ENCODE assay signal across 11 mouse cellular contexts in genomic region chr12:28906809-28907297, GRCm38 (mm10).
DNase-seq lines count a peak whose midpoint lies in the region; ATAC-seq lines count a peak whose summit lies in the region.
"Had no signal": no experiment of that assay in that cellular context is flagged by ENCODE, and none has a peak within 500 bp of the region (broad histone marks: within the 10 kb centered on the region; RNA-seq: fewer than 3 reads in every experiment).

No protein-coding gene starts in this region.

- no peaks in the 10 kb centered on the region for H3K9me3 ChIP-seq in kidney, embryonic 15.5 days (replicated peaks)
- H3K9me3 ChIP-seq in forebrain, embryonic 13.5 days (replicated peaks) = no peaks in the 10 kb centered on the region
- no peaks in the 10 kb centered on the region for H3K9me3 ChIP-seq in limb, embryonic 12.5 days
- H3K9me3 ChIP-seq: liver, embryonic 15.5 days had no signal

- peak overlapping the region; percentile 40 for H3K4me2 ChIP-seq in kidney, embryonic 15.5 days
- 0 out of 2 replicates have a peak overlapping the region, but pooled peaks have one; percentile 24 for H3K4me2 ChIP-seq in forebrain, embryonic 13.5 days
- H3K4me2 ChIP-seq in limb, embryonic 12.5 days = peak overlapping the region; percentile 17; the same call in 1 of the 2 replicates
- H3K4me2 ChIP-seq: liver, embryonic 15.5 days had no signal

- H3K27ac ChIP-seq in kidney, embryonic 15.5 days = peak overlapping the region; percentile 33; the same call in 1 of the 2 replicates
- H3K27ac ChIP-seq in forebrain, embryonic 13.5 days = peak overlapping the region; percentile 62
- no peak overlapping the region for H3K27ac ChIP-seq in limb, embryonic 12.5 days
- H3K27ac ChIP-seq: liver, embryonic 15.5 days had no signal

- no peak overlapping the region for H3K9ac ChIP-seq in kidney, embryonic 15.5 days
- peak overlapping the region; percentile 45 for H3K9ac ChIP-seq in forebrain, embryonic 13.5 days
- H3K9ac ChIP-seq in limb, embryonic 12.5 days (replicated peaks) = no peak overlapping the region
- H3K9ac ChIP-seq: liver, embryonic 15.5 days had no signal

- intact Hi-C loops in gastrocnemius, postnatal 36 days (cut with DNase I) = no loop called here

- no peak overlapping the region for H3K4me3 ChIP-seq in kidney, embryonic 15.5 days (replicated peaks)
- H3K4me3 ChIP-seq in forebrain, embryonic 13.5 days = no peak overlapping the region
- no peak overlapping the region for H3K4me3 ChIP-seq in limb, embryonic 12.5 days (replicated peaks)
- H3K4me3 ChIP-seq: liver, embryonic 15.5 days had no signal

- H3K27me3 ChIP-seq in kidney, embryonic 15.5 days = no peaks in the 10 kb centered on the region
- H3K27me3 ChIP-seq in forebrain, embryonic 13.5 days = no peaks in the 10 kb centered on the region
- no peaks in the 10 kb centered on the region for H3K27me3 ChIP-seq in limb, embryonic 12.5 days
- H3K27me3 ChIP-seq: CH12.LX; liver, embryonic 15.5 days had no signal

- H3K4me1 ChIP-seq in kidney, embryonic 15.5 days = peaks cover 26% of the 10 kb centered on the region
- H3K4me1 ChIP-seq in forebrain, embryonic 13.5 days = peaks cover 32% of the 10 kb centered on the region
- peaks cover 16% of the 10 kb centered on the region for H3K4me1 ChIP-seq in limb, embryonic 12.5 days (replicated peaks)
- H3K4me1 ChIP-seq: liver, embryonic 15.5 days had no signal

- 0 out of 2 replicates have a peak, but pooled peaks have one; percentile 63 for ATAC-seq in kidney, embryonic 15.5 days (replicated peaks; ENCODE audit: low FRiP score)
- ATAC-seq in forebrain, embryonic 13.5 days = peak; percentile 30; the same call in 1 of the 2 replicates
- no peak for ATAC-seq in limb, embryonic 12.5 days (ENCODE audit: insufficient number of reproducible peaks, insufficient read depth, low FRiP score, low TSS enrichment, low read depth)
- no peak for ATAC-seq in cerebellum, adult (ENCODE audit: insufficient number of reproducible peaks, low FRiP score, low TSS enrichment)

- DNase-seq in kidney, postnatal 36 days = no peak
- peak; percentile 83 for DNase-seq in retina, postnatal 1 day
- no peak for DNase-seq in gastrocnemius, postnatal 36 days
- no peak for DNase-seq in cerebellum, postnatal 36 days
- DNase-seq: kidney, postnatal 14 days had no signal

- 14% methylated on average over 7 of the region's 7 CpGs for WGBS in kidney, embryonic 15.5 days
- 17% methylated on average over 7 of the region's 7 CpGs for WGBS in forebrain, embryonic 13.5 days
- WGBS in limb, embryonic 12.5 days = 23% methylated on average over 7 of the region's 7 CpGs

- no peaks in the 10 kb centered on the region for H3K36me3 ChIP-seq in kidney, embryonic 15.5 days
- H3K36me3 ChIP-seq in forebrain, embryonic 13.5 days (ENCODE audit: poor library complexity, severe bottlenecking) = no peaks in the 10 kb centered on the region
- H3K36me3 ChIP-seq in limb, embryonic 12.5 days = no peaks in the 10 kb centered on the region
- H3K36me3 ChIP-seq: liver, embryonic 15.5 days had no signal

Comparison
In these comparisons a context has a peak if more than half of its experiments do, and no peak if none do; other contexts are left out.
1. ATAC-seq: peak in kidney, embryonic 15.5 days (single experiment) and forebrain, embryonic 13.5 days (single experiment); none in limb, embryonic 12.5 days (single experiment) and cerebellum, adult (single experiment).
2. Peak in every context shown above with its lines, with median percentiles within 50 percentile points of each other: H3K4me2 ChIP-seq.